Mouse (Mus musculus) liver, embryonic 15.5 days (tissue): ENCODE measurements at regions not wholly inside any gene's neighbourhood (a gene's known extent, or its start where the extent isn't known, plus 50 kb on each side); places are given as distances from the start of the nearest gene placed in this dataset.

Experiments used
- ATAC-seq: fragments of 200-750 bp; cut with Nextera tagmentation; 2 replicates; pipeline ENCODE4 v1.8.0; 2017; ENCODE audit warnings: moderate number of reproducible peaks, mild to moderate bottlenecking, moderate library complexity; ENCODE audit not compliant: insufficient read depth
- H3K27ac ChIP-seq: fragments of 300-500 bp; sonication (generic); replicated peaks from 2 replicates; pipeline ENCODE4 v1.5.1; 2015; ENCODE audit warnings: mild to moderate bottlenecking, inconsistent platforms
- H3K27me3 ChIP-seq: fragments of 300-500 bp; sonication (generic); 2 replicates; pipeline ENCODE4 v1.6.1; 2015; ENCODE audit warnings: mild to moderate bottlenecking, inconsistent platforms
- H3K36me3 ChIP-seq: fragments of 300-500 bp; sonication (generic); replicated peaks from 2 replicates; pipeline ENCODE4 v1.6.1; 2015; ENCODE audit warnings: moderate library complexity, mild to moderate bottlenecking, inconsistent platforms
- H3K4me1 ChIP-seq: fragments of 300-500 bp; sonication (generic); replicated peaks from 2 replicates; pipeline ENCODE4 v1.6.1; 2015; ENCODE audit warnings: inconsistent platforms
- H3K4me2 ChIP-seq: fragments of 300-500 bp; sonication (generic); 2 replicates; pipeline ENCODE4 v1.6.1; 2015; ENCODE audit warnings: moderate library complexity, mild to moderate bottlenecking, inconsistent platforms
- H3K4me3 ChIP-seq: fragments of 300-500 bp; sonication (generic); replicated peaks from 2 replicates; pipeline ENCODE4 v1.5.1; 2015; ENCODE audit warnings: mild to moderate bottlenecking, inconsistent platforms
- H3K9ac ChIP-seq: fragments of 300-500 bp; sonication (generic); 2 replicates; pipeline ENCODE4 v1.6.1; 2015; ENCODE audit warnings: moderate library complexity, mild to moderate bottlenecking, inconsistent platforms
- H3K9me3 ChIP-seq: fragments of 300-500 bp; sonication (generic); replicated peaks from 2 replicates; pipeline ENCODE4 v1.6.1; 2016; ENCODE audit warnings: inconsistent platforms
- WGBS: fragments of 180-500 bp; shearing (Covaris S2); methylation state at CpG from one replicate; pipeline ENCODE4 v1.1.7; 2015; ENCODE audit warnings: mixed read lengths; ENCODE audit not compliant: insufficient replicate concordance; 5-methylcytosine and 5-hydroxymethylcytosine counted together

GRCm38 (mm10) chr8:103444577-103444976 is 656.8 kb upstream of the Cdh5 start:
- Histone ChIP-seq H3K9ac (no peak overlapping the region), H3K27me3 (no peaks in the 10 kb centered on the region), H3K4me2 (no peak overlapping the region), H3K36me3 (no peaks in the 10 kb centered on the region), H3K27ac (no peak overlapping the region), H3K9me3 (no peaks in the 10 kb centered on the region), H3K4me1 (no peaks in the 10 kb centered on the region), H3K4me3 (no peak overlapping the region)
- ATAC-seq, result no peak
- WGBS, result 48% methylated on average over 7 of the region's 7 CpGs

- Histone ChIP-seq H3K27me3 (no peaks in the 10 kb centered on the region), H3K4me1 (no peaks in the 10 kb centered on the region), H3K4me2 (no peak overlapping the region), H3K9ac (no peak overlapping the region), H3K9me3 (no peaks in the 10 kb centered on the region), H3K27ac (no peak overlapping the region), H3K4me3 (no peak overlapping the region), H3K36me3 (no peaks in the 10 kb centered on the region)
- 38% methylated on average over 2 of the region's 2 CpGs for WGBS
- no peak for ATAC-seq
These were observed 656.0 kb upstream of the Cdh5 start for GRCm38 (mm10) chr8:103445378-103445777.

GRCm38 (mm10) chr8:103447916-103448315 is 653.5 kb upstream of the Cdh5 start:
- no peaks in the 10 kb centered on the region for H3K4me1 ChIP-seq
- no peak overlapping the region for H3K9ac ChIP-seq
- no peaks in the 10 kb centered on the region for H3K9me3 ChIP-seq
- no peaks in the 10 kb centered on the region for H3K27me3 ChIP-seq
- ATAC-seq, result no peak
- no peak overlapping the region for H3K4me3 ChIP-seq
- H3K4me2 ChIP-seq, result no peak overlapping the region
- H3K36me3 ChIP-seq, result no peaks in the 10 kb centered on the region
- no peak overlapping the region for H3K27ac ChIP-seq
- WGBS, result 71% methylated on average over 5 of the region's 5 CpGs

GRCm38 (mm10) chr8:103451381-103452018 is 649.9 kb upstream of the Cdh5 start:
- H3K27ac ChIP-seq, result no peak overlapping the region
- no peaks in the 10 kb centered on the region for H3K27me3 ChIP-seq
- no peak overlapping the region for H3K4me3 ChIP-seq
- no peaks in the 10 kb centered on the region for H3K9me3 ChIP-seq
- H3K4me1 ChIP-seq, result no peaks in the 10 kb centered on the region
- ATAC-seq, result no peak
- no peaks in the 10 kb centered on the region for H3K36me3 ChIP-seq
- no peak overlapping the region for H3K9ac ChIP-seq
- H3K4me2 ChIP-seq, result no peak overlapping the region
- 51% methylated on average over 5 of the region's 5 CpGs for WGBS

GRCm38 (mm10) chr8:103457176-103457575 is 644.2 kb upstream of the Cdh5 start:
- Histone ChIP-seq H3K9me3 (no peaks in the 10 kb centered on the region), H3K27me3 (no peaks in the 10 kb centered on the region)
- 60% methylated on average over 6 of the region's 6 CpGs for WGBS

GRCm38 (mm10) chr8:103463557-103463956 is 637.9 kb upstream of the Cdh5 start:
- H3K27me3 ChIP-seq, result no peaks in the 10 kb centered on the region
- H3K27ac ChIP-seq, result no peak overlapping the region
- 27% methylated on average over 4 of the region's 4 CpGs for WGBS
- ATAC-seq, result no peak
- no peaks in the 10 kb centered on the region for H3K36me3 ChIP-seq
- H3K4me1 ChIP-seq, result no peaks in the 10 kb centered on the region
- H3K9ac ChIP-seq, result no peak overlapping the region
- no peak overlapping the region for H3K4me2 ChIP-seq
- no peaks in the 10 kb centered on the region; the same call in 1 of the 2 replicates for H3K9me3 ChIP-seq
- no peak overlapping the region for H3K4me3 ChIP-seq

More at GRCm38 (mm10) chr8:103457176-103457575, 644.2 kb upstream of the Cdh5 start:
- Histone ChIP-seq H3K4me1 (no peaks in the 10 kb centered on the region), H3K4me2 (no peak overlapping the region), H3K4me3 (no peak overlapping the region), H3K9ac (no peak overlapping the region), H3K27ac (no peak overlapping the region), H3K36me3 (no peaks in the 10 kb centered on the region)
- ATAC-seq, result no peak

- Histone ChIP-seq H3K27ac (no peak overlapping the region), H3K4me2 (no peak overlapping the region), H3K9ac (no peak overlapping the region), H3K4me3 (no peak overlapping the region), H3K4me1 (no peaks in the 10 kb centered on the region), H3K36me3 (no peaks in the 10 kb centered on the region), H3K9me3 (no peaks in the 10 kb centered on the region; the same call in 1 of the 2 replicates), H3K27me3 (no peaks in the 10 kb centered on the region)
- WGBS, result 72% methylated on average over 2 of the region's 2 CpGs
- no peak for ATAC-seq
These were observed 636.6 kb upstream of the Cdh5 start for GRCm38 (mm10) chr8:103464777-103465353.

- Histone ChIP-seq H3K9me3 (no peaks in the 10 kb centered on the region; the same call in 1 of the 2 replicates), H3K4me2 (no peak overlapping the region), H3K4me1 (no peaks in the 10 kb centered on the region), H3K4me3 (no peak overlapping the region), H3K27me3 (no peaks in the 10 kb centered on the region), H3K9ac (no peak overlapping the region), H3K36me3 (no peaks in the 10 kb centered on the region), H3K27ac (no peak overlapping the region)
- 54% methylated on average over 6 of the region's 6 CpGs for WGBS
- no peak for ATAC-seq
These were observed 633.8 kb upstream of the Cdh5 start for GRCm38 (mm10) chr8:103467536-103468160.

GRCm38 (mm10) chr8:103469049-103469448 is 632.4 kb upstream of the Cdh5 start:
- WGBS, result 66% methylated on average over 1 of the region's 1 CpGs
- no peak for ATAC-seq
- Histone ChIP-seq H3K27me3 (no peaks in the 10 kb centered on the region), H3K36me3 (no peaks in the 10 kb centered on the region), H3K4me1 (no peaks in the 10 kb centered on the region), H3K9ac (no peak overlapping the region), H3K4me3 (no peak overlapping the region), H3K4me2 (no peak overlapping the region), H3K27ac (no peak overlapping the region), H3K9me3 (no peaks in the 10 kb centered on the region; the same call in 1 of the 2 replicates)

- Histone ChIP-seq H3K4me1 (no peaks in the 10 kb centered on the region), H3K4me3 (no peak overlapping the region), H3K36me3 (no peaks in the 10 kb centered on the region), H3K27me3 (no peaks in the 10 kb centered on the region), H3K9me3 (no peaks in the 10 kb centered on the region; the same call in 1 of the 2 replicates), H3K9ac (no peak overlapping the region), H3K27ac (no peak overlapping the region), H3K4me2 (no peak overlapping the region)
- ATAC-seq, result no peak
- WGBS, result 51% methylated on average over 4 of the region's 4 CpGs
These were observed 631.1 kb upstream of the Cdh5 start for GRCm38 (mm10) chr8:103470316-103470715.

GRCm38 (mm10) chr8:103475816-103476797 is 625.3 kb upstream of the Cdh5 start:
- ATAC-seq, result no peak
- no peak overlapping the region for H3K4me3 ChIP-seq
- no peak overlapping the region for H3K9ac ChIP-seq
- H3K36me3 ChIP-seq, result no peaks in the 10 kb centered on the region
- H3K9me3 ChIP-seq, result no peaks in the 10 kb centered on the region
- WGBS, result 72% methylated on average over 12 of the region's 12 CpGs
- no peaks in the 10 kb centered on the region for H3K27me3 ChIP-seq
- H3K27ac ChIP-seq, result no peak overlapping the region
- no peaks in the 10 kb centered on the region for H3K4me1 ChIP-seq
- no peak overlapping the region for H3K4me2 ChIP-seq
